Mouse (Mus musculus) cerebellum, adult 9-10 months (tissue): ENCODE measurements around the gene Ggct.
"Not testable (repeated sequence)": the region's sequence is repeated elsewhere in the genome, so short reads cannot be mapped to it uniquely, and the experiment has no call there.

Experiments used
- DNase-seq: peaks from one replicate; pipeline ENCODE4 v3.0.0; 2022

Gene Ggct

DNA sequence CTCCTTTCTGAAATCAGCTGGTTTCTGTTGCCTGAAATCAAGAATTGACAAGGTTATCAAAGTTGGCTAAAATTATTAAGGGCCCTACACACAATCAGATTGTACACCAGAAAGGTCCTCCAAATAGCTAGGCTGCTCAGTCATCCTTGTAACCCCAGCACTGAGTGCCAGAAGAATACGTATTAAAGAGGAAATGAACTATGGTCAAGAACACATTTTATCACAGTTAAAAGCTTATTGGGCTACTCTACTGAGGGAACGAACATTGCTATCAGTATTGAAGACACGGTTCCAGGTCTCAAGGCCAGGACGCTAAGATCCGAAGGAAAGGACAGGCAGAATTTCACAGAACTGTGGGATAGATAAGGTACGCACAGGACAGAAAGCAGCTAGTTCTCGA lies 609 bp downstream of the Ggct start:
- no peak for DNase-seq

DNA sequence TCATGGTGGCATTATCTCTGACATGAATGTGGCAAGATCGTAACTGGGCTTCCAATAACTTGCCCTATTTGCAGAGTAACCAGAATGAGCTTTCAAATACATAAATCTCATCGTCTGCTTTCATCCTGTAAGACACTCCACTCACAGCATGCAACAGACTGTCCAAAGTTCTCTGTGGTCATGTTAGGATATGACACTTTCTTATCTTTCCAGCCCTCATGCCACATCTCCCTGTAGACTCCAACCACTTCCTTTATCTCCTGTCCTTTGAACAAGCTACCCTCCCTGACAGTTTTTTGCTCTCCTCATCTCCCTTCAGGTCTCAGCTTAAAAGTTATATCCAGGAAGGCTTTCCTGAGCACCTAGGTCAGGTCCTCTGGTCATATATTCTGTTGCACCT lies 1.6 kb downstream of the Ggct start:
- DNase-seq, result peak; percentile 11

DNA sequence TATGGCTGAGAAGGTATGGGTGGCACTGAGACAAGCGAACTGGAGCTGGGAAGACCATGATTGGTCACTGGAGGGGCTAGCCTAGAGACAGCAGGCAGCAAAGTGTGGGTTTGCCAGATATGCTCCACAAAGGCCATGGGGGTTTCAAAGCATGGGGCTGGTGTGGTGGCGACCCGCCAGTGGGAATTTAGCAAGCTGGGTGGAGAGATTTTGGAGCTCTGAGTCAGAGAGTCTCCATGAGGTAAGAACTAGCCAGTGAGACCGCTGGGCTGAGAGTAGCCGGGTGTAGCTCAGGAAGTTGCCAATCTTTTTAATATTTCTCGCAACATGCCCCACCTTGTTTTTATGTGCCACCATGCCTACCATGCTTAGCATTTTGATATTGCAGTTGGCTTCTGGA lies 4.6 kb downstream of the Ggct start:
- DNase-seq, result no peak

DNA sequence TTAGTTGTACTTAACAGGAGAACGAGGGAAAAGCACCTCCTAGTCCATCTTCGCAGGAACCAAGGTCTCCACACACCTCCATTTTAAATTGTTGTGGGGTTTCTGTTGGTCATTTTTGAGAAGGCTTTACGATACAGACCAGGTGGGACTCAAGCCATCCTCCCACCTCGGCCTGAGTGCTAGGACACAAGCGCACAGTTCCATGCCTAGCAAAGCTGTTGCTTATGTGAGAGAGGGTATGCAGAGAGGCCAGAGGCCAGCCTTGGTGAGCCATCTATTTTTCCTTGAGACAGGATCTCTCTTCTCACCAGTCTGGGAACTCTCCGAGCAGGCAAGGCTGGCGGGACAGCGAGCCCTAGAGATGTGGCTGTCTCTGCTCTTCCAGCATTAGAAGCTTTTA lies 8.7 kb downstream of the Ggct start:
- DNase-seq, result no peak

DNA sequence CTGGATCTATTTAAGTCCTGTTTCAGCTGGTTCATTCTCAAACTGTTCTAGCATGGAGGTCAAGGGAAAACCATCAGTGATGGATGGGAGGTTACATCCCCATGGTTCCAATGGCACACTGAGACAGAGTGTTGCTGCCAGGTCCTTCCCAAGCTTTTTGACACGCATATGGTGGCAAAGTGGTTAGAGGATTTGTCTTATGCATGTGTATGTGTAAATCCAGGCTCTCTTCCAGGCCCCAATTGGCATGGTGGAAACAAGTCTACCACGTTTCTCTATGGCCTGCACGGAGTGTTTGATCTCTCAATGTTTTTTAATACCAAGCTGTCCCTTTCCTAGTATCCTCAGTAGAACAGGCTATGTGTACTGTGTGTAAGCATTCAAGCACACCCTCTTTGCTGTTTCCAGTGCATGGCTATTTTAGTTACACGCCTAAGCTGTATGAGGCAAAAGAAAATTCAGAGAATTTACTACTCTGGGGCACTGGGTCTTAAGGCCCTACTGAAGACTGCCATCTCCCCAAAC lies 9.2 kb downstream of the Ggct start:
- no peak for DNase-seq

DNA sequence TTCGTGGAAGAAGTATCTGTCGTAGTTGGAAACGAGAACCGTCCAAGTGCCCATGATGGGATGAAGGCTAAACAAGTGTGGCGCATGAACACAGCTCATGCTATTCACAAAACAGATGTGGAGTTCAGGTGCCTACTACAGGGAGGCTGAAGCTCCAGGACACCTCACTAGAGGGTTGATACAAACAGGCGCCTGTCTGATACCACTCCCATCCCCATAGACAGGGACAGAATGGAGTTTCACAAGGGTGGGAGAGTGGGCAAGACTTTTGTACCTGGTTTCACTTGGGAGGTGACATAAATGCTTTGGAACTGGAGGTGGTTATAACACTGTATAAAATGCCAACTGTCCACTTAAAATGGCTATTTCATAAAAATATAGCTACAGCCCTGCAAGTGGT lies 13.3 kb downstream of the Ggct start:
- no peak for DNase-seq

DNA sequence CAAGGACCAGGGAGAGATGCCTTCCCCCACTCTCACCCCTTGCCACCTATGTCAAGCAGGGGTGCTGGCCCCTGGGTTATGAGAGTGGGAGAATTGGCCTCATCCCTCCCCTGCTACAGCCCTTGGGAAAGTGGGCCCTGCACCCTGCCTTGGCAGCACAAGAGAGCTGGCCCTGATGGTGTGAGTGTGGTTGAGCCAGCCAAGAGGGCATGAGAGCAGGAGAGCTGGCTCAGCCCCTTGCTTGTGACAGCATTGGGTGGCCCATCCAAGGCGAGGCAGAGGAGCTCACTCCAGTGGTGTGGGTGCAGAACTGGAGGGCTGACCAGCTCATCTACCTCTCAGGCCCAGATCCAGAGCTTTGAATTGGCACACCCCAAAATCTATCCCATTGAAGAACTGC lies 17.1 kb downstream of the Ggct start:
- DNase-seq, result no peak

DNA sequence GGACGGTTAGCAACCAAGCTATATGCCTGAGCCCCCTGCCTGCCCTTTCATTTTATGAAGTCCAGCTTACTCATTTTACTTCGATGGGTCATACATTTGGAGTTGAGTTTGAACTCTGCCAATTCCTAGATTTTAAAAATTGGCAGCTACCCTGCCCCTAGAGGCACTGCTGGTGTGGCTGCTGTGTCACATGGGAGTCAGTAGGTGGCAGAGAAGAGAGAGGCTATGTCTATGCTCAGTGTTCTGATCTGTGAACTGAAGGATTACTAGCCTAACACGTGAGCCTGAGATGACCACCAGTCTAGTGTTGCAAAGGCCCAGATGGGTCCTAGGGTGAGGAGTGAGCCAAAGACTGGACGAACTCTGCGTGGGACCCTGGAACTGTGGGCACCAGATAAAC lies 18.2 kb downstream of the Ggct start:
- DNase-seq, result no peak

DNA sequence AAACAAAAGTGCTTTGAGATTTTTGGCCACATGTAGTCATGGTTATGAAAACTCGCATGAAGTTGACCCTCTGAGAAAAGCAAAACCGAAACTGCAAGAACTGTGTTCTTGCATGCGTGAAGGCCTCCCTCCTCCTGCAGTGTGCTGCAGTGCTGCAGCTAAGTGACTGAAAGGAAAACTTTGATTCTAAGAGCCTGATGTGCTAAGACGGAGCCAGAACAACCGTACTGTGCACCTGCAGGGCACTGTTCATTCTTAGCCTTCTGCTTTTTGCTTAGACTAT lies 19.9 kb downstream of the Ggct start:
- DNase-seq, result no peak

DNA sequence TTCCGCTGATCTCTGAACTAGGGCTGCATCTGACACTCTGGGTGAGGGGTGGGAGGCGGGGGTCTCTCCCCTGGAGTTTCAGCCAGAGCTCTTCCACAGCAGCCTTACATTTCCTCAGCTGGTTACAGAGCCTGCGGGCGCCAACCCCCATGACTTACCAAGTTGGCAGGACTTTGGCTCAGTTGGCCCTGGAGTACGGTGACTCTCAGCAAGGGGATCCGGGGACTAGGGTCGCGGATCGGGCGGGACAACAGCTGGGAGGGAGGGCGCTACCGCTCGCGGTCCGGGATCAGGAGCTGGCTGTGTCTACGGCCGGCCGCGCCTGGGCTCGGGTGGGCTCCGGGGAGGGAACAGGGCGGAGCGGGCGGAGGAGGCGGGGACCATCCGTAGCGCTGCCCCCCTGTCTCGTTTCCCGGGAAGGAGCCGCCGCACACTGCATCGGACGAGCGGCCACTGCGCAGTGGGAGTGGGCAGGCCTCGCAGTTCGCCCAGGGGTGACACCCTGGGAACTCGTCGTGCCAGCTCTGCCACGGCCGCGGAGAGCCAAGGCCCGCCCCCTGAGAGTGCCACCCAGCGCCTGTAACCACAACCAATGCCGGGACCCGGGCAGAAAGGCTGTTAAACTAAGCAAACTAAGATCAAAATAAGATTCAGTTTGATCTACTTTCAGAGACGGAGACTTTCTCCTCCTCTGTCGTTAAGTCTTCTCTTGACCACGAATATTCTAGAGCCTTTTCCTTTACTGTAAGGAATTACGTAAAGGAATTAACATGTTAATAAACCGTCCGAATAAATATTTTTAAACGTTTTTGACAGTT lies 20.4 kb downstream of the Ggct start, which contains the start of gene Nod1:
Gene Nod1 (minus strand): TSS at position 502 of the 818 bp plus-strand sequence.
- peak; percentile 33 for DNase-seq

DNA sequence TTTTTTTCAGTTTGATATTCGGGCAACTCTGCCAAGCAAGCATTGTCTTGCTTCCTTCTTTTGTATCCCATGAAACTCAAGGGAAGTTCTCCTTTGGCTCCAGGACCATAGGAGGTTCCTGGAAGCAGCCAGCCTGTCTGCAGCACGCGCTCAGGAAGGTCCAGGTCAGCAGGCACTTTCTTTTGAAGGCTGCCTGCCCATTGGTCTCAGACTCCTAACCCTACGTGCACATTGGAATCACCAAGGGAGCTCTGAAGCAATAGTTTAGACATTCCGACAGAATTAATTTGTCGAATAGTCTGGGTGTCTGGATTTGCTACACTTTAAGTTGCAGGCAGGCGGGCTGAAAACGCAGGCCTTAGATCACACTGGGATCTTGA lies 21.0 kb downstream of the Ggct start:
- no peak for DNase-seq

DNA sequence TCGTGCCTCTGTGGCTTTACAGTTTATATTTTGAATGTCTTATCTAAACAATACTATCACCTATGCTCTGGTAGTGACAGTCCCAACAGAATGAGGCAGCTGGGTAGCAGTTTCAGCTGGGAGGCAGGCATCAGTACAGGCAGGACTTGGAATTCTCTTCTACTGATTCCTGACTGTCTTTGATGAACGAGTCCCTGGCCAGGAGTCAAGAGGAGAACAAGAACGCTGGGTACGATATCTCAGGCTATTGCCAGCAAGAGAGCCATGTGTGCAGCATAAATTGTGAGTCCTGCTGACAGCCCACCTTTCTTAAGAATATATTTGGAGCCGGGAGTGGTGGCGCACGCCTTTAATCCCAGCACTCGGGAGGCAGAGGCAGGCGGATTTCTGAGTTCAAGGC lies 22.2 kb downstream of the Ggct start:
- DNase-seq, result no peak

DNA sequence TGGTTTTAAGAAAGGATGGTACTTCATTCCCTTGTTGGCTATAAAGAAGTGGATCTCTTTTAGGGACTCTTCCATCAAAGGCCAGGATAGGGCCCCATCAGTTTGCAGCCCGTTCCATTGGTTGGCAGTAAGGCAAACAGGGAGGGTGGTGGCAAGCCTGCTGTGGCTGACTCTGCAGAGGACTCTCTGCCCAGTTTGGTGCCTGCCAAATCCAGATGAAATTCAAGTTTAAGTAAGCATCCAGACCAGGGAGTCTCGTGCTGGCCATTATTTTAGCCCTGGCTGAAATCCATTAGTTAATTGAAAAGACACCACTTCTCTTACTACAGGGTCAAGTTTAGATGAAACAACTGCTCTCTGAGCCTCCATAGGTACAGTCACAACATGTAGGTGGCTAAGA lies 22.9 kb downstream of the Ggct start:
- DNase-seq, result no peak

DNA sequence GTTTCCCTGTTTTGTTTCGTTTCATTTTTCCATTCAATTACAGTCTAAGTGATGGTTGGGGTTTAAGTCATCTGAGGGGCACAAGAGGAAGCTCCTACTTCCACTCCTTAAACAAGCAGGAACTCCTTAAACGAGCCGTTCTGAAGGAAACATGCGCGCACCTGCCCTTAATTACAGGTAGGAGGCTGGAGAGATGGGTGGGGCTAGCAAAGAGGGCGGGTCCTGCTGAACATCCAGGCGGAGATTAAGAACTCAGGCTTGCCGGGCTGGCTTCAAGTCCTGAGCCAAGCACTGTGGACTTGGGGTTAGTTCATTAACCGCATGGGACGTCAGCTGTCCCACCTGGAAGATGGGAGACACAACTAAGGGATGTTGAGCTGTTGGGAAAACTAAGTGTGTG lies 25.2 kb downstream of the Ggct start:
- no peak for DNase-seq

DNA sequence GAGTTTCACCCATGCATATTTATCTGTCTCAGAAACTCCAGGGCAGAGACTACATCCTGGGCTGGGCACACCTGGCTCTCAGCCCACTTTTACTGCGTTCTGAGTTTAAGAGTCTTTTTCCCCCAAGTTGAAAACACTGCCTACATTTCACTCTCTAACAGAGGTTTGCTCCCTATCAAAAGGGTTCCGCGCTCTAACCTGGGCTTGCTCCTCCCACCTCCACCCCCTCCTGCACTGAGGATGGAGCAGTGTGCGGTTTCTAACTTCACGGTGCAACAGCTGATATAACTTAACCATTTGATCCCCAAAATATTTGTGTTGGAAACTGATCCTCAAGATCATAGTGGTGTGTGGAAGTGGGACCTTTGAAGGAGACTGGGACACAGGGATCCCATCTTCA lies 27.5 kb downstream of the Ggct start:
- no peak for DNase-seq

DNA sequence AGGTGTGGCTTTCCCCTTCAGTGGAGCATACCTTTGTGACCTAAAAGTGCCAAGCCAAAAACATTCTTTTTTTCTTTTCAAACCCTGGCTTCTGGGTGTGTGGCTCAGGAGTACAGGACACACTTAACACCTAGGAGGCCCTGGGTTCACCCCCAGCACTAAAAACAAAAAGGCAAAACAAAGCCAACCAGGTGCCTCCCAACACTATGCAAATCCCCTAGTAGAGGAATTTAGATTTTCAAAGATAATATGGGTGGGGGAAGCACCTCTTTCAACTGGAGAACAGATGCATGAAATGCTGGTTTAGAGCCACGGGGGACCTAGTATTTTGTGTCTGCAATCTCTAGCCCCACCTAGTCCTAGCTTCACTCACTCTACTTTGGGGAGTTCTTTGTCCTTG lies 28.0 kb downstream of the Ggct start:
- no peak for DNase-seq

DNA sequence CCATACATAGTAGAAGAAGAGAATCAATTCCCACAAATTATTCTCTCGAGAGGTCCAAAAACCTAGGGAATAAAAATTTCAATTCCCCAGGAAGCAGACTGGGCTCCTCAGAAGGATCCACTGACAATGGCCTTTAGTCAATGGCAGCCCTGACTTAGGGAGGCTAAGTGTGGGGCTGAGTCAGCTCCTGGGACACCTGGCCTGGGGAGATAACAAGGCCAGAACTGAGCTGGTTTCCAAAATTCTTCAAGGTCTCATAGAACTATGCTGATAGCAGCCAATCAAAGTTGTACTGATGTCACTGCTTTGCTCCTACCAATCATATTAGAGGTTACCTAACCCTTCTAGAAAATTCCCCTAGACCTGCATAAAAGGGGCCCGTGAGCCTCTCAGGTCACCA lies 29.2 kb downstream of the Ggct start:
- no peak for DNase-seq

DNA sequence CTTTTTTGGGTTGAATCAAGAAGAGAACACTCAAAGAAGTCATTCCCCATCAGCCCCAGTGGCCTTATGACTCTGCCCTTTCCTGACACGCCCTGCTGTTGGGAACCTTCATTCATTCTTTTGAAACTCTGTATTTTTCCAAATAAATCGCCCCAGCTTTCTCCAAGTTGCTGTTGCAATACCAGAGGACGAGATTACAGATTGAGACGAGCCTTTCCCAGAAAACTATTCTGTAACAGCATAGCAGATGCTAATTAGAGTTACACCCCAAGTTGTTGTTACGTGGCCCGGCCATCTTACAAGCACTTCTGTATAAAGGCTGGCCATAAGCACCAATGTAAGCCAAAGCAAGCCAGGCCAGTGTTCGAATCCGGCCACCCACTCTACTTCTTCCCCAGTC lies 35.1 kb downstream of the Ggct start:
- no peak for DNase-seq

DNA sequence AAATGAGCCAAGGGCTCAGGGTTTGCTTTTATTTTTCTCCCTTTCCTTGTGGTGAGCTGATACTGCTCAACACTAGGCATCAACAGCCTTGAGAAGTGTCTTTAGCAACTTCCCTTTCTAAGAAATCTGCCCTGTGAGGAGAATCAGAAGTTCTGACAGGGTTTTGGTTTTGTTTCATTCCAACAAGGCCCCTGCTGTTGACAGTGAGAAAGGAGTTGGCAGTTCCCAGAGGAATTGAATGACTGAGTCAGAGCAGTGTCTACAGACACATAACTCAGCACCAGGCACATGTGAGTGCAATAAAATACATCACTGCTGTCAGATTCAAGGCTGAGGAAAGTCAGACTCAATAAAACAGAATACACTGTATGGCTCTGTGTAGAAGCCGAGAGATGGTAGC lies 36.3 kb downstream of the Ggct start:
- DNase-seq, result no peak

DNA sequence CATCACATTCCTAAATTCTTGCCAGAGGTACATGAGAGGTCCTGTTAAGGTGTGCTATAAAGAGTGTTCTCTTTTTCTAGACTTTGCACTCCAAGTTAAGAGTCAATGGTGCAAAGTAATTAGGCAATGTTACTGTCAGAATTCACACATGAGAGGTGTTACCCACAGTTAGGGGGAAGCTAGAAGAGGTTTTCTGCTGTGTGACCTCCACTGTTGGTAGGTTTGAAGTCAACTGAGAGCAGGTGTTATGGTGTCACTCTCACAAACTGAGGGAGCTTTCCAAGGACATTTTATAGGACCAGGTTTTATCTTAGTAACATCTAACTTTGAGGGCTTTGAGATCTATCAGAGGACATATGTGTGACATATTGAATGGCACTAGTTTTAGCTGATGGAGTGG lies 36.8 kb downstream of the Ggct start:
- DNase-seq, result no peak

DNA sequence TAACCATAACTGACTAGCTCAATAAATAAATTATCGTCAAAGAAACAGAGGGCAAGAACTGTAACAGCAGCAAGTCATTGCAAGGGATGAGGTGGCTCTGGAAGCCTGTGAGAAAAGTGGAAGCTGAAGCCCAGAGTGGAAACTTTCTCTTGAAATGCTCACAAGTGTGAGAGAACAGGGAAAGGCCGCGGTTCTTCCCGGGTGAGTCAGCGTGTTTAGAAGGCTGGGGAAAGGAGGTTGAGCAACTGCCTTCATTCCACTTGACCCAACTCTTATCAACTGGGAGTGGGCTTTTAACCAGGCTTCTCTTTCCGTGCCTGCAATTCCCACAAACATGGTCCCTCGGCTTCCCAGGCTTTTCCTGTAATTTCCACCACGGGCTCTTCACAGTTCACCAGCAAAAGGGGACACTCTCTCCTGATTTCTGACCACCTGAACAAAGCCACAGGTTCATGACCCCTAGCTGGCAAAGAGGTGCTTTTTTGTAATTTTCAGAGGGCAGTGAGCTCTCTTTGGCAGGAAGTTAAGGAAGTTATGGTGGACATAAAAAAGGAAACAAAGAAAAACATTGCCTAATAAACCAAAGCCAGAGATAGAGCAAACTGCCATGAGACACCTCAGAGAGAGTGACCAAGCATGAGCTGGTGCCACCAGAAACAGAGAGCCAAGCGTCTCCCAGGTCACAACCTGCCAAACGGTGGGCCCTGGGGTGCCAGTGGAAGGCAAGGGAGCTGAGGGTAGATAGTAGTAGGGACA lies 37.9 kb downstream of the Ggct start:
- no peak for DNase-seq

DNA sequence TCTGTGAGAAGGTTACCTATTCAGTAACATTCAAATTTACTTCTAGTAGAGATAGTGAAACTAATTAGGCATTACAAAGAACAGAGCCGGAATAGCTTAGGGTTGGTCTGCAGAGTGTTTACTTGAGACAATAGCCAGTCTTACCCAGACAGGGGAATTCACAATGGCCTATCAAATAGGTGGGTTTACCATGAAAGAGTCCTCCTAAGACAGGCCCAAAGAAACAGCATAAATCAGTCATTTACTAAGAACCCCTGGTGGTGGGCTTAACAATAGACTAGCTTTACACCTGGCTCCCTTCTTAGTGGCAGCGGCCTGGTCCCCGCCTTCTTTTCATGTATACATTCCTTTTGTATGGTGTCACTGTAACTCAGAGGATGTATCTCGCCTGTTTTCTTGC lies 39.4 kb downstream of the Ggct start:
- DNase-seq, result not testable (repeated sequence)

DNA sequence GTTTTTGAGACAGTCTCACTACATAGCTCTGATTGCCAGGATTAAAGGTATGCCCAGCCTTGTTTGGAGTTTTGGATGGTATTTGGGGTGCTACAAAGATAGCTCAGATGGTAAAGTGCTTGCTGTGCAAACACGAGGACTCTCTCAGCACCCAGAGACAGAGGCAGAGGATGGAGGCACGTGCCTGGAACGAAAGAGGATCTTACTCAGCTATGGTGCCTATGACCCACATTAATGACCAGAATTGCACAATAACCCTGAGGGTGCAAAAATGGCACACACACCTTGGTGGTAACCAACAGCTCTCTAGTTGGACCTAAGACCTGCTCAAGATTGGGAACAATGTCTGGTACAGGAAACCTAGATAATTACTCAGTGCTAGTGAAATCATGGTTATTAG lies 40.2 kb downstream of the Ggct start:
- DNase-seq, result no peak

DNA sequence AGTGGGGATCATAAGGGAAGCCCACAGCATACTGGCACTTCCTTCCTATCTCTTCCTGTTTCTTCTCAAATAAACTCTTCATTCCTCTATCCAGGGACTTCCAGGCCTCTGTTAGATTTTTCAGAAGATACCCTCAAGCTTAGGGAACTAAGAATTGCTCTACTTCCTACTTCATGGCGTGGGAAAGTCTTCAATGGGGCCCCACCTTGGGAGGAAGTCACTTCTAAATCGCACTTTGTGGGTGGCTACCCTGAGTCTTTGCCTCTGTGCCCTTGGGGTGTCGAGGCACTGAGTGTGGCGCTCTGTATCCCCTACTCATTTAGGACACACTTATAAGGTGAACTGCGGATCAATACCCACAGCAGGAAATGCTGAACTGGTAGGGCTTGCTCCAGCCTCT lies 44.1 kb downstream of the Ggct start:
- no peak for DNase-seq
